Mouse (Mus musculus): Measurements from ENCODE around the gene Rlbp1.

Rlbp1 gene

GRCm38 (mm10) chr7:79376516-79377275, 10.2 kb downstream of the Rlbp1 start:
- no peak for DNase-seq (ENCODE audit: low read depth)

- DNase-seq (ENCODE audit: low read depth): no peak
Measured at GRCm38 (mm10) chr7:79375594-79375993, 11.3 kb downstream of the Rlbp1 start.

GRCm38 (mm10) chr7:79374017-79374416, 12.8 kb downstream of the Rlbp1 start:
- no peak for DNase-seq (ENCODE audit: low read depth)

- DNase-seq (ENCODE audit: low read depth): peak; percentile 74
Measured at GRCm38 (mm10) chr7:79371321-79371879, 15.4 kb downstream of the Rlbp1 start.

DNA sequence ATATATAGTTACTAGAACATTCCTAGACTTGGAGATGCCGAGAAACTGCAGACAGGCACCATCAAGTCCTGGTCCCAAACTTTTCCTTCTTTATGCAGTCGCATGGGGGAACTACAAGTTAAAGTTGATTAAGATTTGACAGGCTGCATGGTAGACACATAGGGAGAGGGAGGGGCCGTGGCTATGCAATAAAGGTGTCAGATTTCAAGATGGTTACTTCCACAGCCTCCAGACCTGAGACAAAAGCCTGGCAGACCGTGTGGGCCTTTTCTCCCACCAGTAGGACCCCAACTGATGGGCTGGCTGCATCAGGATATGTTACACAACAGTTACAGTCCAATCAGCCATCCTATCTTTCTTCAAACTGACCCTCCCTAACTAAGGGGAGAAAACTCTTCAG, 17.4 kb downstream of the Rlbp1 start:
- DNase-seq (ENCODE audit: low read depth): no peak

- DNase-seq (ENCODE audit: low read depth): no peak
Measured at GRCm38 (mm10) chr7:79368664-79369063, 18.2 kb downstream of the Rlbp1 start.

GRCm38 (mm10) chr7:79363370-79364043, 23.3 kb downstream of the Rlbp1 start:
- peak; percentile 56 for DNase-seq (ENCODE audit: low read depth)

DNA sequence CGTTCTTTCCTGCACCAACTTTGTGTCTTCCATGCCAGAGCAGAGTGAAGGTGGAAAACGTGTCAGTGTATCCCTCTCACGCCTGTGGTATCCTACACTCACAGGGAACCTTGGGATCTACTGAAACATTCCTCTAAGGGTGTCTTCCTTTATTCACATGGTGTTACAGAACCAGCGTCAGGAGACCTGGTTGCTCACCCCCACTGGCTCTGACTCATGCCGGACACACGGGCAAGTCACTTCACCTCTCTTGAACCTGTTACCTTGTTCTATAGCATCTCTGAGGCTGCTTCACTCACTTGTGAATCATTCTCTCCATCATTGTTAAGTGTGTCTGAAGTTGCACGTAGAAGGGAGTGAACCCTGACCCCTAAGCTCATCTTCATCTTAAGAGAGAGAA, 24.0 kb downstream of the Rlbp1 start:
- no peak for DNase-seq (ENCODE audit: low read depth)

DNA sequence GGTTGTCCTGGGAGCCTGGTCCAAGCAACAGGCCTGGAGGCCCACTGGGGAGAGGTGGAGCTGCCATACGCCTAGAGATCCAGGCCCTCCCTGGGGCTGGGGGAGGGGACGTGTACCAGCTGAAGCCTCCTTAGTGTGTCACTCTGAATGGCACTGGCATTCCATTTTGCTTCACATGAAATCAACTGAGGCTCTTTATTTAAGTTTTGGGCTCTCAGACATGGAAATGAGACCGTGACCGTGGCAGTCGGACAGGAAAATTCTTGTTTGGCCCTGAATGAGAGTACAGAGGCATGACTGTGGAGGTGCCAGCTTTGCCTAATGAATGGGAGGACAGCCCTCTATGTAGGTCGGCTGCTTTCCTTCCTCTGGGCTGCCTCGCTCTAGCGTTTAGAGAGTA, 24.6 kb downstream of the Rlbp1 start:
- DNase-seq (ENCODE audit: low read depth): no peak

- DNase-seq (ENCODE audit: low read depth): no peak
Measured at GRCm38 (mm10) chr7:79360056-79360455, 26.8 kb downstream of the Rlbp1 start.

DNA sequence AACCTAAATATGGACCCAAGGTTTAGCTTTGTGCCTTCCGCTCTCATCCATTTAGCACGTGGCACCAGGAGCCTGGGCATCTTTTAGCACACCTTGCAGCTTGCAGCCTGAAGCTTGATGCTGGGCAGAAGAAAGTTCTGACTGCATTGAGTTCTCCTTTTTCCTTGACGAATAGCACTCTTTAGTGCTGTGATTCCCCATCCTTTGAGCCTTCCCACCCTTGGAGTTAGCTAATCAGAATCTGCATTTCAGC, 27.7 kb downstream of the Rlbp1 start:
- no peak for DNase-seq (ENCODE audit: low read depth)

GRCm38 (mm10) chr7:79358350-79359182, 28.3 kb downstream of the Rlbp1 start:
- peak; percentile 62 for DNase-seq (ENCODE audit: low read depth)

DNA sequence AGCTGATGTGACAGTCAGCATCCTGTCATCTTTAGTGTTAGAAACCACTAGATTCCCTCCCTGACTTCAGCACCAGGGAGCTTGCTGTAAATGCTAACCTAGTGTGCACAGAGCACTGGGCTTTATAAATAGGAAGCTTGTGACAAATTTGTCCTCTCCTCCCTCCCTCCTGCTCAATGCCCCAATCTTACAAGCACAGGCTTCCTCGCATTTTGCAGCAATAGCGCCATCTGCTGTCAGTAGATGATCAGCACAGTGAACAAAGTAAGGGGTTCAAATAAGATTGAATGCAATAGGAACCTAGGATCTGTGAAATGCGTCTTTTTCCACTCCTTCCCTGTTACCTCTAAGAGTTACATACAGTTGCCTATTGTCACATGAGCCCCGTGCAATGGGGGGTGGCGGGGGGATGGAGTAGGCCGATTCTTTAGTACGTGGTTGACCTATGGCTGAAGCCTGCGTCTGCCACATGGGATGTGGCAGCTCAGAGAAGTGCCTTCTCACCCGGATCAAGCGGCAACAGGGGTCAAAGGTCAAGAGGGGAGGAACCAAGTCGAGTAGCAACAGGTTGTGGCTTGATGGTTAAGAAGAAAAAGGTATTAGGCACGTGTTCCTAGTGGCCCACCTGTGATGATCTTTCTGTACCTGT, 37.0 kb downstream of the Rlbp1 start:
- peak; percentile 73 for DNase-seq (ENCODE audit: low read depth)

DNA sequence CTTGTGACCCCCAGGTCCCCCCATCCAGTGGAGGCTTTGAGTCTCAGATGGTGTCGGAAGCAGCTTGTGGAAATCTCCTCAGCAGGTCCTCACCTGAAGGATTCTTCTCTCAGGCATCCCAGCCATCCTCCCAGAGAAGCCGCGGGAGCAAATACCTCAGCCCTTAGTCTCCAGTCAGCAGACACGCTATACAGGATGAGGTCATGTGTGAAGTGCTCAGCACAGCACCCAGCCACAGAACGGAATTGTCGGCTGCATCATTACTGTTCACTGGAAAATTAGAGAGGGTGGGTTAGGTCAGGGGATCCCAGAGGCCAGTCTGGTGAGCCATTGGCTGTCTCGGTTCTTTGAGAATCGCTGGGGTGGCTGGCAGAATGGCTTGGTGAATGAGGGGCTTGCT, 38.0 kb downstream of the Rlbp1 start:
- DNase-seq (ENCODE audit: low read depth): no peak

DNA sequence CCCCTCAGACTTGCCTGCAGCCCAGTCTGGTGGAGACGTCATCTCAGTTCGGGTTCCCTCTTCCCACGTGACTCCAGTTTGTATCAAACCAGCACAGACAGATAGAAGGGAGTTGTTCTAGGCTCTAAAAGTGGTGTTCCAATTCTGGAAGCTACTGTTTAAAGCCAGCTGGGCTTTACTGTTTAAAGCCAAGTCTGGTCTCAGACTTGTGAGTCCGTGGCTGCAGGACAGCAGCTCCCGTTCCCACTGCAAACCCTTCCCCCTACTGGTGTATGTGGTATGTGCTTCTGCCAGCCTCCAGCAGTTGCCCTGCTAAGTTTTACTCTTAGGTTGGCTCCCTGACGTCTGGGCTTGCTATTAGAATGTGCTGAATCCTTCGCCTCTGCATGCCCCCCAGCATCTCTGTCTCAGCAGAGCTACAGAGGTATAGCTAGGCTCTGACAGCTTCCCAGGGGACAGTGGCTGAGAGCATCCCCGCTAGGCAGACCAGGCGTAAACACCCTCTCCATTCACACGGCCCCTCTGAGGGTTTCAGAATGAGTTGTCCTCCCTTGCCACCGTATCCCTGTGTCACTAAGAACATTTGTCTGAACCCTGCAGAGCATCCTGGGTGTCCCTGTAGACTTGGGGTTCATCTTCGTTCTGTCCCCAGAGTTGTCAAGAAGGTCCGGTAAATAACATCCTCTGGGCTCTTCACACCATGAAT, 39.6 kb downstream of the Rlbp1 start:
- no peak for DNase-seq (ENCODE audit: low read depth)

DNA sequence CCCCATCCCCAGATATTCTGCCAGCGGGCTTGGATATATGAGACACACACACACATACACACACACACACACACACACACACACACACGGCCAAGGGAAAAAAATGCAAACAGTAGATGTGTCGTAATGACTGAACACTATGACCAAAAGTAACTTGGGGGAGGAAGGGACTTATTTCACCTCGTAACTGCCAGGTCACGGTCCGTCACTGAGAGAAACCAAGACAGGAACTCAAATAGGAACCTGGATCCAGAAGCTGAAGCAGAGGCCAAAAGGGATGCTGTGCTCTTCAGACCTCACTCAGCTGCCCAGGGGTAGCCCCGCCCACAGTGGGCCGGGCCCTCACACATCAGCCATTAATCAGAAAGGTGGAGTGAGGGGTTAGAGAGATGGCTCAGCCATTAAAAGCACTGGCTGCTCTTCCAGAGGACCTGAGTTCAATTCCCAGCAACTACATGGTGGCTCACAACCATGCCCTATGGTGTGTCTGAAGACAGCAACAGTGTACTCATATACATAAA, 40.2 kb downstream of the Rlbp1 start:
- no peak for DNase-seq (ENCODE audit: low read depth)

DNA sequence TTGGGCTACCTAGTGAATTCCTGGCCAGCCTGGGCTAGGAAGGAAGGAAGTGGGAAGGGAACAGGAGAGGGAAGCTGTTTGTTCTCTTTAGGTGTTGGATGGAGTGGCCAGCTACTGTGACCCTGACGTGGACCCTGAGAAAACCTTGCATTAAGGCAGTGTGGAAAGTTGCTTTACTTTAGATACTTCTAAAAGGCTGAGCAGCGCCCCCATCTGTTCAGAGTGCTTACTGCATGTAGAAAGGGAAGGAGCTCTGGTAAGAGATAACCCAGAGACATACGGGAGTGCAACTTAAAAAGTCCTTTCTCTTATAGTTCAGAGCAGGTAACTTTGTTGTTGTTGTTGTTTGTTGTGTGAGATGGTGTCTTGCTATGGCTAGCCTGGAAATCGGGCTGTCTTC, 40.9 kb downstream of the Rlbp1 start:
- DNase-seq (ENCODE audit: low read depth): peak; percentile 71

DNA sequence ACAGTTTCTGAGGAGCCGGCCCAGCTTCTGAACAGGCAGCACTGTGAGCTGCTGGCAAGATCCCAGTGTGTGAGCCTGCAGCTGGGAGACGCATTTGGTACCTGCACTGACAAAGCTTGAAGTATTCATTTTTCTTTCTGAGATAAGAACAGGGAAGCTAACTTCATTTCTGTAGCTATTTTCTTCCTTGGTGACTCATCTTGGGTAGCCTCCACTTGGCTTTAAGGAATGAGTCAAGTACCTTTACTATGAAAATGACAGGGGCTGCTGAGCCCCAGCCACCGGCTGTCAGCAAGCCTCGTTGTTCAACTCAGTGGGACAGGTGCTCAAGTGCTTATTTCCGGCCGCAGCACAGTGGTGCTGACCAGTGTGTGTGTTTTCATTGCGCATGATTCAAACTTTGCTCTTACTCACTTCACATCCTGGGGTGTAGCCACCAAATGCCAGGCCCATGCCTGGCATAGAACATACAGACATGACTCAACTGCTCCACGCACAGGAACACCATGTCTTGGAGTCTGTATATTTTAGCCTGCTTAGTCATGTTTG, 50.4 kb downstream of the Rlbp1 start:
- no peak for DNase-seq (ENCODE audit: low read depth)

DNA sequence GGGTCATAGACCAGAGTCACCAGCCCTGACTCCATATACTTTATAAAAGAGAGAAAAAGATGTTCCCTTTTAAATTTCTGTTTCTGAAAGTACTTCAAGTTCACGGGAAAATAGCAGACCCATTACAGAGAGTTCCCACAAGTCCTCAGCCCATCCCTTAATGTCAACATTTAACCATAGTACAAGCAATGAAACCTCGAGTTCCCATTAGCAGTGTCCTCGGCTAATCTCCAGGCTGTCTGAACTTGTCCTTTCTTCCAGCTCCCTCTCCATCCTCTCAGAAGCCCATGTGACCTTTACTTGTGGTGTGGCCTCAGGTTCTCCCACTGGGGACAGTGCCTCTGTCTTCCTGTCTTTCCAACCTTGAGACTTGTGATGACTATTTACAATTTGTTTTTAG, 53.4 kb downstream of the Rlbp1 start:
- DNase-seq (ENCODE audit: low read depth): no peak

DNA sequence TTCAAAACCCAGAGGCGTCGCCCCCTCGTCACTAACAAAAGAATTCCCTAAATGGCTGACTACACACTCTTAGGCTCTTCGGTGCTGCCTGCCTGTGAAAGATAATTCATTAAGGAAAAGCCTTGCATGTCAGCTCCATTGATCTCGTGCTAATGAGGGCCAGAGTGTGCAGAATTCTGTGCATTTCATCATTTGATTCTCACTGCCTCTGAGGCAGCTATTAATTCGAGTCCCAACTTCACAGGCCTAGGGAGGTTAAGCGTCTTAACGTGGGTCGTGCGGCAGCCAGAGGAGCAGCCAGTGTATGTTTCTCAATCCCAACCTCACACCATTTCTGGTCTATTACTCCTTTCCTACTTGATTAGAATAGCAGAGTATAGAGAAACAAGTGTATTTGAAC, 55.7 kb downstream of the Rlbp1 start:
- DNase-seq (ENCODE audit: low read depth): no peak

DNA sequence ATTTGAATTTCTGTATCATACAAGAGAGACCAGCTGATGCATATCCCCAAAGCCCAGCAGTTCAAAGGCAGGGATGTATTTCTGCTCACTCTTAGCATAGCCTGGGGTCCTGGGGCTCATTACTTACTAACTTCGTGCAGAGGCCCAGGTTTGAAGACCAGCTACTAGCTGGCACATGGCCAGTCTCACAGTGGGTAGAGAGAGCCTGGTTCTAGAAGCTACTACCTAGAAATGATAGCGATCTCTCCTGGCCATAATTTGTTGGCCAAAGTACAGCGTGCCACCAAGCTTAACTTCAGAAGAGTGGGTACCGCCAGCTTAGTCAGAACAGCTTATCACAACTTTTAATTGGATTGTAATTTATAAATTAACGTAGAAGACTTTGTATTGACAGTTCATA, 58.1 kb downstream of the Rlbp1 start:
- DNase-seq (ENCODE audit: low read depth): no peak

Data from c-Kit-positive CD71-negative TER-119-negative erythroid progenitor cells, embryonic 14.5 days (primary cell).